16 mouse cellular contexts compared by ENCODE assay signal in genomic region chr6:92959416-92959815, GRCm38 (mm10).
"Had no signal": no experiment of that assay in that cellular context is flagged by ENCODE, and none has a peak within 500 bp of the region (broad histone marks: within the 10 kb centered on the region; RNA-seq: fewer than 3 reads in every experiment).

No protein-coding gene starts in this region.

- H3K27me3 ChIP-seq: neural tube, embryonic 13.5 days; neural tube, embryonic 15.5 days; stomach, embryonic 15.5 days had no signal

- H3K4me2 ChIP-seq: neural tube, embryonic 13.5 days; neural tube, embryonic 15.5 days; stomach, embryonic 15.5 days had no signal

- H3K27ac ChIP-seq: neural tube, embryonic 13.5 days; neural tube, embryonic 15.5 days; stomach, embryonic 15.5 days; stomach, postnatal 0 days had no signal

- H3K4me3 ChIP-seq: neural tube, embryonic 13.5 days; neural tube, embryonic 15.5 days; stomach, embryonic 15.5 days had no signal

- H3K36me3 ChIP-seq: neural tube, embryonic 13.5 days; neural tube, embryonic 15.5 days; stomach, embryonic 15.5 days had no signal

- H3K9me3 ChIP-seq: neural tube, embryonic 13.5 days; neural tube, embryonic 15.5 days; stomach, embryonic 15.5 days had no signal

- H3K9ac ChIP-seq: neural tube, embryonic 13.5 days; neural tube, embryonic 15.5 days; stomach, embryonic 15.5 days had no signal

- DNase-seq: retina, postnatal 1 day; right cerebral cortex, adult 18-20 months; right cerebral cortex, postnatal 14 days; right cerebral cortex, postnatal 25 days; right cerebral cortex, postnatal 4 days; spleen, adult 18-20 months; thymus, adult 18-20 months; thymus, adult 2 months; thymus, postnatal 14 days; thymus, postnatal 25 days; thymus, postnatal 36 days; thymus, postnatal 4 days had no signal

- H3K4me1 ChIP-seq: neural tube, embryonic 13.5 days; neural tube, embryonic 15.5 days; stomach, embryonic 15.5 days had no signal
